Mouse (Mus musculus) cerebellum, adult 18-20 months (tissue): ENCODE results near the gene Smap2.

ENCODE experiments used
- DNase-seq, 2 experiments: peaks; one replicate each; pipeline ENCODE4 v3.0.0; 2021

The Smap2 gene

DNA sequence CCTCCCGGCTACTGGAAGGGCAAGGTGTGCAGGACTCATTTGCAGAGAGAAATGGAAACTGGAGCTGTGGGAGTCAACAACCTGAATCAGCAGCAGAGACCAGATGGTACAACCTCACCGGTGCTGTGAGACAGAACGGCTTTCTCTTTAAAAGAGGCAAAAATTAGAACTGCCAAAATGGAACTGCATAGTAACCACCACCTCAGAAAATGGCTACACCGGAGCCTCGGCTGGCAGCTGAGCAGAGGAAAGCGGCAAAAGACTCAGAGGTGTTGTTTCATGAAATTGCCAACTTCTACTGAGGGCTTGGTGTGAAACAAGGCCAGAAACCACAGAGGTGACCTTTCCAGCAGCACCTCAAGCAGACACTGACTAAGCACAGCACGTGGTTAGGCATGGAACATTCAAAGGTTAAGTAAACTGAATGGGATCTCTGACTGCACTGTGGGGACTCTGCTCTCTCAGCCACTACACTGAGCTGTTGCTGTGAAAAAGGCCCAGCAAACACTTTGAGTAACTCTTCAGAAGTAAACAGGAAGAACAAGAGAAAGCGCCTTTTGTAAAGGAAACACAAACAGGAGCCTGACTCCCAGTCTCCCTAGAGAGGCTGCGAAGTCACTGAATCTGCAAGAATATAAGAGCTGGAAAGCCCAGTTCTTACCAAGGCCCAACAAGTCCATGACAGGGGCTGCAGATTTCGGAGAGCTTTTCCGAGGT, 42.2 kb downstream of the Smap2 start:
- peak; percentile 59 to 62 for DNase-seq

DNA sequence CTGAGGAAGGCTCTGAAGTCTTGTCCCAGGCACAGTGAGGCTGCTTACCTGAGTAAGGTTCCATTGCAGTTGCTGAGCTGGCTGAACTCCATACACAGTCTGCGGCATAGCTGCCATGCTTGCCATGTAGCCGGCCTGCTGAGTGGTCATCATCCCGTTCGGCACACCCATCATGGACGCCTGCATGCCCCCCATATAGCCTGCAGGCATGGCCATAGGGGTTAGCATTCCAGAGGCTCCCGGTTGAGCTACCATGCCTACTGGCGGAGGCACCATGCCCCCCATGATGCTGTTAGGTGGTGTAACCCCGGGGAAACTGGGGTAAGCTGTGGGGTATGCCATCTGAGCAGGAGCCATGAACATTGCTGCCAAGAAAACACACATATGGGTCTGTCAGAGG, 45.2 kb downstream of the Smap2 start:
- no peak for DNase-seq

- DNase-seq: peak; percentile 45 to 57
Measured at GRCm38 (mm10) chr4:120969382-120970146, 47.5 kb downstream of the Smap2 start.

DNA sequence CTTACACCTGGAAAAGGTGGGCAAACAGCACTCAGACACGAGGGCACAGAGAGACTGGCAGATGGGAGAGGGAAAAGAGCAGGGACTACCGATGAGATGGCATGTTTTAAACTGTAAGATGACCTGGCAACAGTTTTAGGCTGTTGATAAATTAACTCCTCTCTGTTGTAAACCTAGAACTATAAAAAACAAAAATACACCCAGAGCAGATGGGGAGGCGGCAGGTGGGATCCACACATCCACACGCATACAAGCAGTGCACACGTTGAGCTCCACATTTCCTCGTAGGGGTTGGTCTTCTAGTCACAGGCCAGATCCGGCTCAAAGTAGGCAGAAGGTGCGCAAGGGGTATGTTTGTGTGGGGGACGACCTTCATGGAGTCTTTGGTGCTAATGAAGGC, 48.6 kb downstream of the Smap2 start:
- peak; percentile 31 to 39 for DNase-seq

DNA sequence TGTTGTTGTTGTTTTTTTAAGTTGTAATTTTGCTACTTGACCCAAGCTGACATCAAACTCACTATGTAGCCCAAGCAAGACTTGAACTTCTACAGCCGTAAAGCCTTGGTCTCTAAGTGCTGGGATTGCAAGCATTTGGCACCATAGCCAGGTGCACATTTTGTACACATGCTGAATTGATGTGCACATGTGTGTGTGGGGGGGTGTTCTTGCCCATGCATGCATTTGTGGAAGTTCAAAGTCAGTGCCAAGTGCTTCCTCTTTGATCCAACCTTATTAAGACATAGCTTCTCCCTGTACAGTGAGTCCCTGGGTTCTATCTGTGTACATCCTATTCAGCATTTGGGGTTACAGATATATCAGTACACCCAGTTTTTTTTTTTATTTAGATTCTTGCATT, 61.5 kb downstream of the Smap2 start:
- no peak for DNase-seq

GRCm38 (mm10) chr4:120953667-120954066, 63.4 kb downstream of the Smap2 start:
- DNase-seq: no peak

DNA sequence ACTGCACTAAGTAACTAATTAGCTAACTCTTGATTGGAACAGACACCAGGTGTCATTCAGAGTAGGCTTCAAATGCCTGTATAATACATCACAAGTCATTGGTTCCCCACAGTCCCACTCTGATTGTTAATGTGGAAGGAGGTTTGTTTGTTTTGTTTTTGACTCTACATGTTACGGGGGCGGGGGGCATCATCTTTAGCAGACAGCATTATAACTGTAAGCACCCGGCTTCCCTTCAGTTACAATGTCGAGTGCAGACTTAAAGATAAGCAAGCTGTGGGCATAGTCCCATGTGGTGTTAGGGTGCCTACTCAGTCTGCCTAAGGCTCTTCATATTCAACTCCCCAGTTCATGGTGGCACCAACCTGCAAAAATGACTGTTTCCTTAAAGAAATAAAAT, 64.0 kb downstream of the Smap2 start:
- no peak for DNase-seq

- DNase-seq: no peak
Measured at GRCm38 (mm10) chr4:120952163-120952562, 64.9 kb downstream of the Smap2 start.

DNA sequence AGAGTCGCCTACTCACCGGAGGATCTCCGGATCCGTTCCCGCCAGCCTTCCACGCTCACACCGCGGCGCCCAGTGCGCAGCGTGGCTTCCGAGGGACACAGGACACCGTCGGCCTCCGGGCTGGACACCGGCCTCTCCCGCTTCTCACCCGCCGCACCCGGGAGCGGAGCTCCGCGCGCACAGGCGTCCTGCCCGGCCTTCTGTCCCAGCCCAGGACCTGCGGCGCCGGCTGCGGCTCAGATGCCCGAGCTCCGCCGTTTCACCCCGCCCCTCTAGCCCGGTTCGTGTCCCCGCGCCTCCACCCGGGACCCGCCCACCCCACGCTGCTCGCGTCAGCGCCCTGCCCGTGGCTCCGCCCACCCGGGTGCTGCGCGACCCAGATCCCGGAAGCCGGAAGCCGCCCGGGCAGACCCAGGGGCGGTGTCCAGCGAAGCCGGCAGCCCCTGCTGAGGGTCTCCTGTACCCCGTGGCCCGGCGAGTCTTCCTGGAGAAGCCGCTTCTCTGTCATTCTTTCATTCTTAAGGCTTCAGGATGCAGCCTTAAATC, 65.5 kb downstream of the Smap2 start, which contains the start of gene Zfp69:
Zfp69 (minus strand) TSS at position 272 of the 546 bp plus-strand sequence.
- DNase-seq: peak; percentile 90 to 92

GRCm38 (mm10) chr4:120950763-120951427, 66.2 kb downstream of the Smap2 start:
- no peak for DNase-seq

GRCm38 (mm10) chr4:120948938-120949337, 68.1 kb downstream of the Smap2 start:
- DNase-seq: no peak

- no peak for DNase-seq
Measured at GRCm38 (mm10) chr4:120935006-120935405, 82.0 kb downstream of the Smap2 start.

DNA sequence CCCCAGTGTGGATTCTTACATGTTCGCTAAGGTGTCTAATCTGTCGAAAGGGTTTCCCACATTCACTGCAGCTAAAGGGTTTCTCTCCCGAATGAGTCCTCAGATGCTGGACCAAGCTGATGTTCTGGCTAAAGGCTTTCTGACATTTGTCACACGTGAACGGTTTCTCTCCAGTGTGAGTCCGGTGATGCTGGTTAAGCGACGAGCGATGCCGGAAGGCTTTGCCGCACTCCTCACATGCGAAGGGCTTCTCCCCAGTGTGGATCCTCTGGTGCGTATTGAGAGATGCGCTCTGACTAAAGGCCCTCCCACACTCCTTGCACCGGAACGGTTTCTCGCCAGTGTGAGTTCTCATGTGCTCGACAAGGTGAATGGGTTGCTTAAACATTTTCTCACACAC, 86.3 kb downstream of the Smap2 start:
- DNase-seq: no peak

DNA sequence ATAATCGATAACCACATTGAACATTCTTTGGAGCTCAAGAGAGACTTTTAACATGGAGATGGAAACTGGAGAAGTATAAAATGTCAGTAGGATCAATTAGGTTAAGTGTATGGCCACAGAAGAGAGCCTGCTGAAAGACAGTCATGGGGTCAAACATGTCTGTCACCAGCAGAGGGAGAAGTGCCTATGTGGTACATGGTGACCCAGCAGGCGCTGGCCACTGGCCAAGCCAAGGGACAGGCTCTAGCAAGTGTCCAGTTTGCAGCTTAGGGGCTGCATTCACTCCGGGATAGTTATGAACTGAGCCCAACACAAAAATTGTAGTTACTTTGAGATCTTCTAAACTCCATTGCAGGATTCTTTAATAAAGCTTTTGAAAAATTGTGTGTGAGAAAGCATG, 88.4 kb downstream of the Smap2 start:
- DNase-seq: no peak

- DNase-seq: peak; percentile 45 to 66
Measured at GRCm38 (mm10) chr4:120925386-120925785, 91.7 kb downstream of the Smap2 start.

- peak; percentile 77 for DNase-seq
Measured at GRCm38 (mm10) chr4:120924554-120925299, 92.3 kb downstream of the Smap2 start, which contains the start of gene Exo5. Gene Exo5, minus strand, starts transcription at chr4:120925017.

DNA sequence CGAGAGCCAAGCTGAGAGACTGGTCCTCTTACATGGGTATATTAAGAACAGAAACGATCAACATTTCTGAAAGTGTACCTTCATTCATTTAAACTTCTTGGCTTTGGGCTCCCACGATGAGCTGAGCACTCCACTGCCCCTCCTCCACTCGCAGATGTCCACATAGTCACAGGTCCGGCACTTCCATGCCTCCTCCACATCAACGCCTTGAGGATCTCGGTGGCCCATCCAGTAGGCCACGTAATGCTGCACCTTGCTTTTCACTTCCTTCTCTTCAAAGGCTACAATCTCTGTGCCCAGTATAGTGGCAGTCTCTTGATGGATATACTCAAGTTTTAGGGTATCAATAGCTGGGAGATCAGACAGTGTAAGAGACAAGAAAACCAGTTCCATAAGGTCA, 95.6 kb downstream of the Smap2 start:
- no peak for DNase-seq
